Mouse (Mus musculus) mesoderm, embryonic 11.5 days (tissue): ENCODE results near the gene Col7a1.

Source experiments
- DNase-seq: peaks from one replicate; pipeline ENCODE4 v3.0.0-alpha.2; 2012; ENCODE audit warnings: low read depth, low spot score

The Col7a1 gene

GRCm38 (mm10) chr9:109016973-109017604 is 63.7 kb downstream of the Col7a1 start:
- no peak for DNase-seq

GRCm38 (mm10) chr9:109021428-109021827 is 68.0 kb downstream of the Col7a1 start:
- DNase-seq: no peak

- no peak for DNase-seq
These were observed 69.7 kb downstream of the Col7a1 start for GRCm38 (mm10) chr9:109022866-109023685.

GRCm38 (mm10) chr9:109027521-109027920 is 74.1 kb downstream of the Col7a1 start:
- DNase-seq: no peak

- DNase-seq: no peak
These were observed 75.0 kb downstream of the Col7a1 start for GRCm38 (mm10) chr9:109028421-109028820.

- DNase-seq: no peak
These were observed 75.5 kb downstream of the Col7a1 start for GRCm38 (mm10) chr9:109028919-109029318.

GRCm38 (mm10) chr9:109030312-109030711 is 76.9 kb downstream of the Col7a1 start:
- no peak for DNase-seq

GRCm38 (mm10) chr9:109031001-109031400 is 77.6 kb downstream of the Col7a1 start:
- DNase-seq: no peak

GRCm38 (mm10) chr9:109031686-109032085 is 78.3 kb downstream of the Col7a1 start:
- DNase-seq: no peak

- DNase-seq: no peak
These were observed 79.0 kb downstream of the Col7a1 start for GRCm38 (mm10) chr9:109032435-109032834.
